Mouse (Mus musculus): Measurements from ENCODE around the gene Tdrd12. TPM values are rescaled to one million over a fixed set of nuclear protein-coding genes. Genes with fewer than 3 reads are reported as not detected.
A peak's percentile ranks its signal among the peaks of the same experiment; 100 is the strongest.

The Tdrd12 gene
- polyA plus RNA-seq, 1 experiment from 2014 or later, result 0.31 TPM

DNA sequence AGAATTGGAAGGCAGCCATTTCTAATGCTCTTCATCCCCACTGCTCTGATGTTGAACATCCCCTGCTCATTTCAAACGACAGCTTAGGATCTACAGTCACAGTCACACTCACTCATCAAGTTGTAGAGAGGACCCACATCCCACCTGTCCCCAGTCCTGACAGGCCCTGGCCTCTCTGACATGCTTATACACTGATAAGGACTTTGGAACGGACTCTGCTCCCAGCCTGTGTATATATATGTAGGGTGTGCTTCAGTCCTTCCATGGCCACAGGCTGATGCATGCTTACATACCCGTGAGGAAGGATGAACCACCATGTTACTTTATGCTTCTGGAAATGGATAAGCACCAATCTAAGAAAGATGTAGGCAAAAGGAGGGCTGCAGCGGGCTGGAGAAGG is 76.6 kb downstream of the Tdrd12 start:
- no peak for DNase-seq (ENCODE audit: low spot score)
- Histone ChIP-seq H3K9me3 (replicated peaks) (no peaks in the 10 kb centered on the region), H3K4me1 (no peaks in the 10 kb centered on the region), H3K27ac (no peak overlapping the region), H3K27me3 (ENCODE audit: low read depth, poor library complexity, severe bottlenecking) (no peaks in the 10 kb centered on the region), H3K36me3 (no peaks in the 10 kb centered on the region), H3K4me3 (no peak overlapping the region)
- 89% methylated on average over 4 of the region's 4 CpGs for WGBS

DNA sequence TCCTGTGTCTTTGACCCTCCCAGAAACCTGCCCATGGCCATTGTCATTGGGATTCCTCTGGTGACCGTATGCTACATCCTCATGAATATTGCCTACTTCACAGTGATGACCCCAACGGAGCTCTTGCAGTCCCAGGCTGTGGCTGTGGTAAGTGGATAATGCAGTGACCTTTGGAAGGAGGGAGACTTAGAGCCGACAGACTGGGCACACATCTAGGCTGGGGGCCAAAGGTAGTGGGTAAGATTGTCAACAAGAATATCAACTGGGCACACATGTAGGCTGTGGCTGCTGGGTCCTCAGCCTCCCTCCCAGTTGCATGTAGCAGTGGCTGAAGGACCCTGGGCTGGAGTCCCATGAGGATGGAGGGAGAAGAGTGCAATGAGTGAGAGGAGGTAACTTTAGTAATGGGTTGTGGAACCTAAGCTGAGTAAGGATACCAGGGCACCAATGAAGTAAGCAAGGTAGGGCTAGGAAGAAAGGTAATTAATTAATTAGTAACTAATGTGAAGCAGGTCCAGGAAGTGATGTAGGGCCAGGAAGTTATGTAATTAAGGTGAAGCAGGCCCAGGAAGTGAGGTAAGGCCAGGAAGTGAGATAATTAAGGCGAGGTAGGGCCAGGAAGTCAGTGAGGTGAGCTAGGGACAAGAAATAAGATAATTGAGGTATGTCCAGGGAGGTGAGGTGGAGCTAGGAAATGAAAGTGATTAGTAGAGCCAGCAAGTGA is 81.3 kb downstream of the Tdrd12 start:
- DNase-seq (ENCODE audit: low spot score), result no peak
- no peaks in the 10 kb centered on the region for H3K27me3 ChIP-seq (ENCODE audit: low read depth, poor library complexity, severe bottlenecking)
- no peaks in the 10 kb centered on the region for H3K4me1 ChIP-seq
- no peaks in the 10 kb centered on the region for H3K36me3 ChIP-seq
- H3K4me3 ChIP-seq, result no peak overlapping the region
- no peak overlapping the region for H3K27ac ChIP-seq
- 79% methylated on average over 4 of the region's 4 CpGs for WGBS
- no peaks in the 10 kb centered on the region for H3K9me3 ChIP-seq (replicated peaks)

DNA sequence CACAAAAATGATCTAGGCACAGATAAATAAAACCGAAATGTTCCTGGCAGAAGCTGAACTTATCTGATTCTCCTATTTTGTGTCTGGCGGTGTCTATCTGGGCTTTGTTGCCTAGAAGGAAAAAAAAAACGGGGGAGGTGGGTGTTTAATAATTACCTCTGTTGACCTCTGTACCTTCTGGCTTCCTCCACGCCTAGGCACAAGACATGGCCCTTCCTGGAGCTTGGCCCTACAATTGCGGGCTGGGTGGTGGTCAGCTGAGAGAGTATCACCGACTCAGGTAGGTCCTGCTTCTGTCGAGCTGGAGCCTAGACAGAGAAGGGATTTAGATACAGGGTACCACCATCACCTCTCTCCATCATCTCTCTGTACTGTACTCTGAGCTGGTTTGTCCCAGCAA is 88.7 kb downstream of the Tdrd12 start:
- Histone ChIP-seq H3K27me3 (ENCODE audit: low read depth, poor library complexity, severe bottlenecking) (no peaks in the 10 kb centered on the region), H3K4me1 (peaks cover 14% of the 10 kb centered on the region)

DNA sequence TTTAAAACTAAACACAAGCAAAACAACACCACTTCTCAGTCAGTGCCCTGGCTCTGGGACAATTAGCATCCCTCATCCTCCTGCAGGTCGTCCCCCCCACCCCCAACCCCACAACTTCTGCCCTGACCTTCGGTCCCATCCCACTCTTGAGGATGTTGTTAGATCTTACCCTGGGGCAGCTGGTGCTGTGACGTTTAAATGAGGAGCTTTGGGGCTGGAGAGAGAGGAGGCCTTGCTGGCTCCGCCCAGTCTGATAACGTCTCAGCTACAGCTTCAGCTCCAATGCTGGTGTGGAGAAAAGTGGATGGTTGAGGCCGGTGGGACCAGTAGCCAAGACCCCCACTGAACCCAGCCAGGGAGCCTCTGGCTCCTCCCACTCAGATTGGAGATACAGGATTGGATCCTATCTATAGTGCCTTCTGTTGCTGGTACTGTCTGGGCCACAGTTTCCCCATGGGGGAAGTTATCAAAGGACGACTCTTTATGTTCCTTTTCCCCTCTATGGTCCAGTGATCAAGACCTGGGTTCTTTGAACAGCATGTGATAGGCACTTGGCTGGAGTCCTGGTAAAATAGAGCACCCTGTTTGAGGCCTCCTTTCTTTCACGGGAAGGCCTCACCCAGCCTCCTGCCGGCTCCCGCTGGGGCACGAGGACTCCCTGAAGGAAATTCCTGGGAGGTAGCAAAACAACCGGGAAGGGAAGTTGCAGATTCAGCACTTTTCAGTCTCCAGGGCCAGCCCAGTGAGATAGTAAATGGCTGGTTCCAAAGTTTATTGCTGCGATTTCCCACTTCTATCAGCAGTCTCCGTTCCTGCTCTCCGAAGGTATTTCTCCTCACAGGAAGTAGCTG is 89.3 kb downstream of the Tdrd12 start, which contains the start of gene Slc7a9:
Gene Slc7a9, plus strand, starts transcription at position 801 of the 851 bp plus-strand sequence.
- H3K27ac ChIP-seq, result peak within 1 kb of the TSS; percentile 25
- 30% methylated on average over 15 of the region's 15 CpGs for WGBS
- H3K27me3 ChIP-seq (ENCODE audit: low read depth, poor library complexity, severe bottlenecking), result no peaks in the 10 kb centered on the region
- no peak within 1 kb of the TSS for H3K4me3 ChIP-seq
- no peak for DNase-seq (ENCODE audit: low spot score)
- no peaks in the 10 kb centered on the region for H3K36me3 ChIP-seq
- peaks cover 14% of the 10 kb centered on the region for H3K4me1 ChIP-seq
- H3K9me3 ChIP-seq (replicated peaks), result no peaks in the 10 kb centered on the region; the same call in 1 of the 2 replicates

More for the DNA sequence above, 88.7 kb downstream of the Tdrd12 start:
- H3K9me3 ChIP-seq (replicated peaks), result no peaks in the 10 kb centered on the region
- 76% methylated on average over 7 of the region's 7 CpGs for WGBS
- no peak overlapping the region for H3K27ac ChIP-seq
- no peak overlapping the region for H3K4me3 ChIP-seq
- DNase-seq (ENCODE audit: low spot score), result no peak
- no peaks in the 10 kb centered on the region for H3K36me3 ChIP-seq

DNA sequence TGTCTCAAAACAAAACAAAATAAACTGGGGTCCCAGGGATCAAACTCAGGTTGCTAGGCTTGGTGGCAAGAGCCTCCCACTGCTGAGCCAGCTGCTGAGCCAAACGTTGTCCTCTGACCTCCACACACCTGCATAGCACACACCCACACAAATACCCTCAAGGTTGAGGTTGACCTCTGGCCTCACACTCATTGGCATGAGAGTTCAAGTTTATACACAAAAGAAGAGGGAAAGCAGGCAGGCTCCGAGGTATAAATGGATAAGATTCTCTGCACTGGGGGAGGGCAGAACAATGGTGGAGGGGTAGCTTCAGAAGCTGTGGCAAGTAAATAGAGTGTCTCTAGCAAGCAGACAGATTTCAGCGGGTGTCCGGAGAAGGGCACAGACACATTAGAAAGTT is 90.0 kb downstream of the Tdrd12 start:
- Histone ChIP-seq H3K9me3 (replicated peaks) (no peaks in the 10 kb centered on the region; the same call in 1 of the 2 replicates), H3K4me1 (peaks cover 14% of the 10 kb centered on the region), H3K27me3 (ENCODE audit: low read depth, poor library complexity, severe bottlenecking) (no peaks in the 10 kb centered on the region), H3K27ac (no peak overlapping the region), H3K4me3 (no peak overlapping the region), H3K36me3 (no peaks in the 10 kb centered on the region)
- WGBS, result 63% methylated on average over 4 of the region's 4 CpGs
- no peak for DNase-seq (ENCODE audit: low spot score)

DNA sequence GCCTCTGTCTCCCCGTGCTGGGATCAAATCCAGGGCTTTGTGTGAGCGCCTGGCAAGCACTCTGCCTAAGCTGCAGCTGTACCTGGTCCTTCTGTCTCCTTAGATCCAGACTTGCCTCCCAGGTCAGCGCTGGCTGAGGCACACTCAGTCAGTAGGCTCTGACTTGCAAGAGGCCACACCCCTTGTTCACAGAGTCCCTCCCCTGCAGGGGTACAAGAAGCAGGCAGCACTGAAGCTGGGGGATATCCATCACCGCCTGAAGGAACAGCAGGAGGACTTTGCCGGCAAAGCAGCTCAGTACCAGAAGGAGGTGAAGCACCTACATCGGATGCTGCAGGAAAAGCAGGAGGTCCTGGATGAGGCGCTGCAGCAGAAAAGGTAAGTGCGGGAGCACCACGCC is 102.3 kb downstream of the Tdrd12 start:
- no peak for DNase-seq (ENCODE audit: low spot score)
- Histone ChIP-seq H3K27me3 (ENCODE audit: low read depth, poor library complexity, severe bottlenecking) (no peaks in the 10 kb centered on the region), H3K36me3 (peaks cover 94% of the 10 kb centered on the region), H3K4me1 (no peaks in the 10 kb centered on the region), H3K4me3 (no peak overlapping the region), H3K9me3 (replicated peaks) (no peaks in the 10 kb centered on the region), H3K27ac (no peak overlapping the region)
- WGBS, result 76% methylated on average over 9 of the region's 9 CpGs

DNA sequence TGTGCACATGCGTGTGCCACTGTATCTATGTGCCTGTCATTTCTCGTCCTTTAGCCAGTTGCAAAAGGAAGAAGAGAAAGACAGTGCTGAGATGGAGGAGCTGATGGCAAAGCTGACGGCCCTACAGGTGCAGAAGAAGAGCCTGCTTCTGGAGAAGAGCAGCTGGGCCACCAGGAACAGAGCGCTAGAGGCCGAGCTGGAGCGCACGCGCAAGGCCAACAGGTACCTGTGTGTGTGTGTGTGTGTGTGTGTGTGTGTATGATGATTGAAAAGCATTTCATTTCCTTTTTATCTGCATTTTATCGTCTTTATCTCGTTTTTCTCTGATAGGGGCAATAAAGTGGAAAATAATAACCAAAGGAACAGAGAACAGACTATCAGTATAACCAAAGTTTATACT is 109.4 kb downstream of the Tdrd12 start:
- no peaks in the 10 kb centered on the region for H3K27me3 ChIP-seq (ENCODE audit: low read depth, poor library complexity, severe bottlenecking)
- H3K36me3 ChIP-seq, result peaks cover 85% of the 10 kb centered on the region
- H3K27ac ChIP-seq, result no peak overlapping the region
- WGBS, result 92% methylated on average over 10 of the region's 10 CpGs
- no peaks in the 10 kb centered on the region for H3K9me3 ChIP-seq (replicated peaks)
- no peaks in the 10 kb centered on the region for H3K4me1 ChIP-seq
- H3K4me3 ChIP-seq, result no peak overlapping the region
- DNase-seq (ENCODE audit: low spot score), result no peak

DNA sequence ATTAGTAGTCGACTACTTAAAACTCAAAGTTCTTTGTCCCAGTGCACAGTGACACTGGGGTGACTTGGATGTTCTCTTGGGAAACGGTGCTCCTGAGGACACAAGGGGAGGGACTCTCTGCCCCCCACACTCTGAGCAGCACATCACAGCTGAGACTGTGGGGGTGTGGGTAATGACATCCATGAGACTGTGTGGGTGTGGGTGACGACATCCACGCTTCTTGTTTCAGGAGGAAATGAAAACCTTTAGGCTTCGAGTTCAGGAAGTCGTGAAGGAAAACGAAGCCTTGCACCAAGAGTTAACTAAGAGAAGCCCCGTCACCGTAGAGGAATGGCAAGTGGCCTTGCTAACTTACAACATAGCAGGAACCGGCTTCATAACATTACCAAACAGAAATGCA is 114.5 kb downstream of the Tdrd12 start:
- H3K27me3 ChIP-seq (ENCODE audit: low read depth, poor library complexity, severe bottlenecking), result no peaks in the 10 kb centered on the region
- peaks cover 86% of the 10 kb centered on the region for H3K36me3 ChIP-seq
- H3K4me3 ChIP-seq, result no peak overlapping the region
- H3K27ac ChIP-seq, result no peak overlapping the region
- no peak for DNase-seq (ENCODE audit: low spot score)
- H3K4me1 ChIP-seq, result no peaks in the 10 kb centered on the region
- 94% methylated on average over 10 of the region's 10 CpGs for WGBS
- no peaks in the 10 kb centered on the region for H3K9me3 ChIP-seq (replicated peaks)

Other genes with a start within 250 kb of the Tdrd12 start
- 15.9 and 17.8 TPM in 2 replicates for gene Gpatch1, start 219.3 kb downstream of the Tdrd12 start, polyA plus RNA-seq (2016; fragmentation: Nextera tagmentation; extraction: Ambion mirVana)
- 3.2 and 3.5 TPM in 2 replicates for gene Rhpn2, start 203.6 kb downstream of the Tdrd12 start, polyA plus RNA-seq (2016; fragmentation: Nextera tagmentation; extraction: Ambion mirVana)
- gene Faap24, start 140.9 kb downstream of the Tdrd12 start, polyA plus RNA-seq (2016; fragmentation: Nextera tagmentation; extraction: Ambion mirVana), result 18.2 and 18.7 TPM in 2 replicates
- 59.0 and 64.4 TPM in 2 replicates for gene Cep89, start 140.7 kb downstream of the Tdrd12 start, polyA plus RNA-seq (2016; fragmentation: Nextera tagmentation; extraction: Ambion mirVana)
- gene Slc7a9, start 88.9 kb downstream of the Tdrd12 start, polyA plus RNA-seq (2016; fragmentation: Nextera tagmentation; extraction: Ambion mirVana), result 0.11 and 0.19 TPM in 2 replicates
- gene Nudt19, start 18.6 kb upstream of the Tdrd12 start, polyA plus RNA-seq (2016; fragmentation: Nextera tagmentation; extraction: Ambion mirVana), result 35.1 and 48.1 TPM in 2 replicates
- gene Rgs9bp, start 47.8 kb upstream of the Tdrd12 start, polyA plus RNA-seq (2016; fragmentation: Nextera tagmentation; extraction: Ambion mirVana), result 0.09 and 0.26 TPM in 2 replicates
- 40.1 and 47.5 TPM in 2 replicates for gene Ankrd27, start 48.5 kb upstream of the Tdrd12 start, polyA plus RNA-seq (2016; fragmentation: Nextera tagmentation; extraction: Ambion mirVana)
- 307 and 339 TPM in 2 replicates for gene Pdcd5, start 109.8 kb upstream of the Tdrd12 start, polyA plus RNA-seq (2016; fragmentation: Nextera tagmentation; extraction: Ambion mirVana)
- gene Dpy19l3, start 216.7 kb upstream of the Tdrd12 start, polyA plus RNA-seq (2016; fragmentation: Nextera tagmentation; extraction: Ambion mirVana), result 30.3 and 33.9 TPM in 2 replicates